Mouse (Mus musculus): ENCODE results near the gene Rpl3l. TPM values are rescaled to one million over a fixed set of nuclear protein-coding genes. Genes with fewer than 3 reads are reported as not detected.
"Not testable (repeated sequence)": the region's sequence is repeated elsewhere in the genome, so short reads cannot be mapped to it uniquely, and the experiment has no call there.

The Rpl3l gene
- polyA plus RNA-seq, 1 experiment from 2014 or later: not detected

DNA sequence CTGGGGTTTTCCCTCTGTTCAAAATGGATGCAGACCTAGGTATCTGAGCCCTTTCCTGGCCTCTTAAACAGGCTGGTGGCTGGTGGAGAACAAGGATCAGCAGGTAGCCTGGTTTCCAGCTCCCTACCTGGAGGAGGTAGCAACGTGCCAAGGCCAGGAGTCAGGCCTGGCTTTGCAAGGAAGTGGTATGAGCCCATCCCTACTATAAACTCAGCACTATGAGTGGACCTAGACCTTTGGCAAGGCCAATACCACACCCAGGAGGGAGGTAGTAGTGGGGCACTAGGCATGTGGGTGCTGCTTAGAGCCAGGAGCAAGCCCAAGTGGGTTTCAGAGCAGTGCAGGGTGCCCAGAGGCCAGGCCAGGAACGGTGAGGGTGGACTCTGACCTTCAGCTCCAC lies 28.1 kb upstream of the Rpl3l start:
- 82% methylated on average over 2 of the region's 2 CpGs for WGBS
- Histone ChIP-seq H3K9ac (replicated peaks) (no peak overlapping the region), H3K4me3 (replicated peaks) (no peak overlapping the region), H3K36me3 (peaks cover 50% of the 10 kb centered on the region), H3K9me3 (no peaks in the 10 kb centered on the region), H3K4me1 (replicated peaks) (peaks cover 20% of the 10 kb centered on the region), H3K27me3 (no peaks in the 10 kb centered on the region), H3K4me2 (no peak overlapping the region), H3K27ac (no peak overlapping the region)
- ATAC-seq (ENCODE audit: insufficient number of reproducible peaks, insufficient read depth, low FRiP score, low TSS enrichment, low read depth): no peak

GRCm38 (mm10) chr17:24701251-24701650 lies 26.4 kb upstream of the Rpl3l start:
- WGBS: 88% methylated on average over 9 of the region's 9 CpGs
- Histone ChIP-seq H3K9me3 (no peaks in the 10 kb centered on the region), H3K36me3 (peaks cover 61% of the 10 kb centered on the region)

GRCm38 (mm10) chr17:24705821-24706220 lies 21.8 kb upstream of the Rpl3l start:
- Histone ChIP-seq H3K4me3 (replicated peaks) (no peak overlapping the region), H3K4me2 (no peak overlapping the region; the same call in 1 of the 2 replicates), H3K36me3 (peaks cover 46% of the 10 kb centered on the region), H3K4me1 (replicated peaks) (peaks cover 14% of the 10 kb centered on the region; the same call in 1 of the 2 replicates), H3K27me3 (no peaks in the 10 kb centered on the region), H3K9me3 (no peaks in the 10 kb centered on the region), H3K9ac (replicated peaks) (no peak overlapping the region), H3K27ac (no peak overlapping the region)
- 93% methylated on average over 3 of the region's 3 CpGs for WGBS
- ATAC-seq (ENCODE audit: insufficient number of reproducible peaks, insufficient read depth, low FRiP score, low TSS enrichment, low read depth): no peak

More at GRCm38 (mm10) chr17:24701251-24701650, 26.4 kb upstream of the Rpl3l start:
- Histone ChIP-seq H3K4me1 (replicated peaks) (peaks cover 16% of the 10 kb centered on the region), H3K4me2 (no peak overlapping the region), H3K9ac (replicated peaks) (no peak overlapping the region), H3K4me3 (replicated peaks) (no peak overlapping the region), H3K27ac (no peak overlapping the region), H3K27me3 (no peaks in the 10 kb centered on the region)
- no peak for ATAC-seq (ENCODE audit: insufficient number of reproducible peaks, insufficient read depth, low FRiP score, low TSS enrichment, low read depth)

DNA sequence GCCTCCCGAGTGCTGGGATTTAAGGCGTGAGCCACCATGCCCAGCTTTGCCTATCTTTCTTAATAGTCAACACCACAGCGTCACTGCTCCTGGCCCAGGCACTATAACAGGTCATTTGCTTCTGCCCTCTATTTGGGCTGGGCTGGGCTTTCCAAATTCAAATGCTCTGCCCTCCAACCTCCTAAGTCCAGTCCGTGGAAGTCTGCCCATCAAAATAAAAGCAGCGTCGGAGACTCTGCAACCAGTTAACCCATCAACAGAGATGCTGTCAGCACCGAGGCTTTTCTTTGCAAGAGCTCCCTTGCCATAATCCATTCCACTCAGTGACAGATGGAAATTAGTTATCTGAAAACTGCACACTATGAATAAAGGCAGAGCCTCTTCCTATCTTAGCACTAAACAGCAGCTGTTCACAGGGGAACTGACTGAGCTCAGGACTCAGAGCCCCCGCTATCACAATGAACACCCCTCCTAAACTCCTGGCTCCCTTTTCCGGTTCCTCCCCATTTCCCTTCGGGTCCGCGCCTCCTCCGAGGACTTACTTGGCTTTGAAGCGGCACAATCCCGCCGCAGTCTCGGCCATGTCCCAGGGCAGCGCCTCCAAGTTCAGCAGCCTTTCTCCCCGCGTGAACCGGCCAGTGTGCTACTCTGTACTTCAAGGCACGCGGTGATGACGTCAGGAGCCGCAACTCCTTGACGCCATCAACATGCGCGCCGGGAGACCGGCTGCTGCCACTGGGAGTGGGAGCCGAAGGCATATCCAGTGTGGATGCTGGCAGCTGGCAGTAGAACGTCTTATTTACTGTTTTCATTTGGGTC lies 20.4 kb upstream of the Rpl3l start, which contains the start of gene Tbl3:
TSS of gene Tbl3 (minus strand) at position 679 of the 819 bp plus-strand sequence.
- Histone ChIP-seq H3K27ac (peak within 1 kb of the TSS; percentile 78), H3K36me3 (peaks cover 32% of the 10 kb centered on the region), H3K9ac (replicated peaks) (peak within 1 kb of the TSS; percentile 73), H3K4me2 (peak within 1 kb of the TSS; percentile 85), H3K4me1 (replicated peaks) (peaks cover 14% of the 10 kb centered on the region; the same call in 1 of the 2 replicates), H3K9me3 (no peaks in the 10 kb centered on the region), H3K4me3 (replicated peaks) (peak within 1 kb of the TSS; percentile 85), H3K27me3 (no peaks in the 10 kb centered on the region)
- ATAC-seq (ENCODE audit: insufficient number of reproducible peaks, insufficient read depth, low FRiP score, low TSS enrichment, low read depth): peak; percentile 78; the same call in 1 of the 2 replicates
- WGBS: 4% methylated on average over 32 of the region's 32 CpGs

- H3K4me3 ChIP-seq (replicated peaks): peak overlapping the region; percentile 85
- ATAC-seq (ENCODE audit: insufficient number of reproducible peaks, insufficient read depth, low FRiP score, low TSS enrichment, low read depth): 0 out of 2 replicates have a peak, but pooled peaks have one; percentile 13
- H3K27ac ChIP-seq: peak overlapping the region; percentile 78
- peak overlapping the region; percentile 73 for H3K9ac ChIP-seq (replicated peaks)
- 6% methylated on average over 24 of the region's 24 CpGs for WGBS
- H3K36me3 ChIP-seq: peaks cover 25% of the 10 kb centered on the region
- peaks cover 14% of the 10 kb centered on the region; the same call in 1 of the 2 replicates for H3K4me1 ChIP-seq (replicated peaks)
- no peaks in the 10 kb centered on the region for H3K9me3 ChIP-seq
- H3K4me2 ChIP-seq: peak overlapping the region; percentile 85
- no peaks in the 10 kb centered on the region for H3K27me3 ChIP-seq
Measured at GRCm38 (mm10) chr17:24707801-24708425, 19.7 kb upstream of the Rpl3l start.

GRCm38 (mm10) chr17:24708646-24709045 lies 19.0 kb upstream of the Rpl3l start:
- WGBS: 31% methylated on average over 2 of the region's 2 CpGs
- Histone ChIP-seq H3K27me3 (no peaks in the 10 kb centered on the region), H3K4me1 (replicated peaks) (peaks cover 14% of the 10 kb centered on the region; the same call in 1 of the 2 replicates), H3K4me3 (replicated peaks) (peak overlapping the region; percentile 85; the same call in 1 of the 2 replicates), H3K9ac (replicated peaks) (no peak overlapping the region), H3K4me2 (peak overlapping the region; percentile 85; the same call in 1 of the 2 replicates), H3K36me3 (peaks cover 19% of the 10 kb centered on the region), H3K9me3 (no peaks in the 10 kb centered on the region), H3K27ac (no peak overlapping the region)
- no peak for ATAC-seq (ENCODE audit: insufficient number of reproducible peaks, insufficient read depth, low FRiP score, low TSS enrichment, low read depth)

DNA sequence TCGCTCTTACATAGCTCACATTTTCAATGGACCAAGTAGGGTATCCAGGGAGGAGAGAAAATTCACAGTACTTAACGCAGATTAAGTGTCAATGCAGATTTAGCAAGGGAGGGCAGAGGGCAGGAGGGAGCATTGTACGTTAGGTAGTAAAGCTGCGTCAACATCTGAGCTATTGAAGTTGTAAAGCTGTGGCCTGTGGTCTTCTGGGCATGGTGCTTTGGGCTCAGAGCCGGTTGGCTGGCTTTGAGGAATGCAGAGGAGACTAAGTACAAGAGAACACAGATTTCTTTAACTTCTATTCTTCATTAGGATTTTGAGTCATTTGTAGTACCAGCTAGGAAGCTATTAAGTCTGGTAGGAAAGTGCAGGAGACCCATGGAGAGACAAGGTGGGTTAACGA lies 12.1 kb upstream of the Rpl3l start:
- Histone ChIP-seq H3K9me3 (no peaks in the 10 kb centered on the region), H3K27ac (no peak overlapping the region), H3K9ac (replicated peaks) (no peak overlapping the region), H3K4me2 (no peak overlapping the region), H3K36me3 (peaks cover 35% of the 10 kb centered on the region), H3K27me3 (no peaks in the 10 kb centered on the region), H3K4me1 (replicated peaks) (peaks cover 6% of the 10 kb centered on the region), H3K4me3 (replicated peaks) (no peak overlapping the region)
- WGBS: 65% methylated on average over 6 of the region's 6 CpGs
- ATAC-seq (ENCODE audit: insufficient number of reproducible peaks, insufficient read depth, low FRiP score, low TSS enrichment, low read depth): no peak

DNA sequence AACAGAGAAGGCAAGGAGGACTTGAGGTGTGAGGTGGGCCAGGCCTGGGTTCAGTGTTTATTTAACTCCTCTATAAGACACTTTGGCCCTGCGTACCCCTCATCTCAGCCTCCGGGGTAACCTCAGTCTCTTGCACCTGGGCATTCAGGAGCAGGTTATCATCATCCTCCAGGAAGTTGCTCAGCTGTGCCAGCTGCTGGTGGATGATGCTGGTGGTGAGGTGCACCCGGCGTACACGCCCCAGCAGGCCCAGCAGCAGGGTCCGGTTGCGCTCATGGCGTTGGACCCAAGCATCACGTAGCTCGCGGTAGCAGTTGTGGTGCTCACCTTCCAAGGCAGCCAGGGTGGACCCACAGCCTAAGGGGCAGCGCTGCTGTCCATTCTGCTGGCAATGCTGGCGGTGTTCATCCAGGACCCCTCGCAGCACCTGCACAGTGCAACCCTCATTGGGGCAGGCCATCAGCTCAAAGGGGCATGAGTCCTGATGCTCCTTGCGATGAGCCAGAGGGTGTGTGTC lies 11.4 kb upstream of the Rpl3l start:
- Histone ChIP-seq H3K27ac (no peak overlapping the region), H3K4me1 (replicated peaks) (peaks cover 9% of the 10 kb centered on the region), H3K4me3 (replicated peaks) (no peak overlapping the region), H3K4me2 (no peak overlapping the region), H3K9me3 (no peaks in the 10 kb centered on the region), H3K27me3 (no peaks in the 10 kb centered on the region), H3K36me3 (peaks cover 39% of the 10 kb centered on the region), H3K9ac (replicated peaks) (no peak overlapping the region)
- WGBS: 96% methylated on average over 15 of the region's 15 CpGs
- no peak for ATAC-seq (ENCODE audit: insufficient number of reproducible peaks, insufficient read depth, low FRiP score, low TSS enrichment, low read depth)

DNA sequence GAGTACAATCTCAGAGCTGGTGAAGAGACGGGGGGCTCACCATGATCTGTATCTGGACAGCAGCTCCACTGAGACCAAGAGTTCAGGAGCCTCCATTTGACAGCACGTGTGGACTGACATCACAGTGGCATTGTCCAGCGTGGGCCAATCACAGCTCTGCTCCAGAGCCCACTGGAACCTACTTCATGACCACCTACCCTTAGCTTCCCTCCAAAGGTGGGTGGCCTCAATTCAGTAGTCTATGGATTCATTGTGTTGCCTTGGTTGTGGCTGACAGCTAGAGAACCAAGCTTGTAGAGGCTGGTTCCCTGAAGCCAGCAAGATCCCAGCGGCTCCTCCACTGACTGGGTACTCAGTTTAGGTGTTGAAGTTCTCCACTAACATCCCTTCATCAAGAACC lies 9.7 kb upstream of the Rpl3l start, which contains the start of the genes Rnf151 and Rps2:
TSS of gene Rnf151 (minus strand) at position 121 of the 400 bp plus-strand sequence.
TSS of gene Rps2 (plus strand) at position 174 of the 400 bp plus-strand sequence.
- Histone ChIP-seq H3K27me3 (no peaks in the 10 kb centered on the region), H3K27ac (no peak within 1 kb of the TSS), H3K4me3 (replicated peaks) (peak within 1 kb of the TSS; percentile 81), H3K4me2 (peak within 1 kb of the TSS; percentile 70), H3K36me3 (peaks cover 53% of the 10 kb centered on the region), H3K9me3 (no peaks in the 10 kb centered on the region), H3K9ac (replicated peaks) (peak within 1 kb of the TSS; percentile 90), H3K4me1 (replicated peaks) (peaks cover 25% of the 10 kb centered on the region)
- 86% methylated on average over 4 of the region's 4 CpGs for WGBS
- no peak for ATAC-seq (ENCODE audit: insufficient number of reproducible peaks, insufficient read depth, low FRiP score, low TSS enrichment, low read depth)

GRCm38 (mm10) chr17:24718938-24719337 lies 8.7 kb upstream of the Rpl3l start:
- Histone ChIP-seq H3K4me1 (replicated peaks) (peaks cover 32% of the 10 kb centered on the region), H3K4me3 (replicated peaks) (peak overlapping the region; percentile 81), H3K9ac (replicated peaks) (peak overlapping the region; percentile 90), H3K36me3 (peaks cover 53% of the 10 kb centered on the region), H3K4me2 (peak overlapping the region; percentile 70)
- H3K9me3 ChIP-seq; H3K27ac ChIP-seq; ATAC-seq (ENCODE audit: insufficient number of reproducible peaks, insufficient read depth, low FRiP score, low TSS enrichment, low read depth); H3K27me3 ChIP-seq: not testable (repeated sequence)
- 64% methylated on average over 5 of the region's 5 CpGs for WGBS

Data from limb, embryonic 12.5 days (tissue).